Mouse (Mus musculus): ENCODE results near the gene Vdr.

- TF ChIP-seq POLR2A (IDR thresholded peaks at IDR 0.05; ENCODE audit: extremely low read depth, insufficient read depth, low read length) (no peak), CTCF (IDR thresholded peaks at IDR 0.05; ENCODE audit: low read depth, low read length) (no peak)
Measured at GRCm38 (mm10) chr15:97927821-97928220, 17.4 kb upstream of the Vdr start.
